Mouse (Mus musculus) thymus, adult 2 months (tissue): ENCODE results near the gene Itpr2. TPM values are rescaled to one million over a fixed set of nuclear protein-coding genes. Genes with fewer than 3 reads are reported as not detected.

Source experiments
- DNase-seq: peaks from one replicate; pipeline ENCODE4 v3.0.0; 2021
- H3K27ac ChIP-seq: fragments of 200-500 bp; 2 replicates; pipeline ENCODE4 v1.5.1; 2012; ENCODE audit warnings: low read length, control low read depth; ENCODE audit not compliant: control insufficient read depth, insufficient read depth
- H3K27me3 ChIP-seq: fragments of 200-500 bp; 2 replicates; pipeline ENCODE4 v1.6.1; 2012; ENCODE audit warnings: mild to moderate bottlenecking, low read length, moderate library complexity, mixed read lengths; ENCODE audit not compliant: control insufficient read depth, insufficient read depth
- H3K36me3 ChIP-seq: fragments of 200-500 bp; 2 replicates; pipeline ENCODE4 v1.6.1; 2012; ENCODE audit warnings: mild to moderate bottlenecking, low read length, moderate library complexity; ENCODE audit not compliant: control insufficient read depth, insufficient read depth
- H3K4me1 ChIP-seq: fragments of 200-500 bp; replicated peaks from 2 replicates; pipeline ENCODE4 v1.6.1; 2012; ENCODE audit warnings: low read length; ENCODE audit not compliant: control insufficient read depth, insufficient read depth
- H3K4me3 ChIP-seq: fragments of 200-500 bp; 2 replicates; pipeline ENCODE4 v1.5.1; 2012; ENCODE audit warnings: mild to moderate bottlenecking, low read length, control low read depth, moderate library complexity; ENCODE audit not compliant: control insufficient read depth, insufficient read depth
- CTCF ChIP-seq: fragments of 200-500 bp; IDR thresholded peaks from 2 replicates; pipeline ENCODE4 v1.5.1; 2012; ENCODE audit warnings: mild to moderate bottlenecking, control low read depth, low read length, moderate library complexity, borderline replicate concordance; ENCODE audit not compliant: control insufficient read depth, poor library complexity, insufficient read depth; ENCODE audit errors: extremely low read depth
- POLR2A ChIP-seq: fragments of 200-500 bp; IDR thresholded peaks from 2 replicates; pipeline ENCODE4 v1.6.1; 2012; ENCODE audit warnings: mild to moderate bottlenecking, low read length, control low read depth, moderate library complexity; ENCODE audit not compliant: control insufficient read depth, poor library complexity, insufficient read depth; ENCODE audit errors: extremely low read depth
- WGBS: fragments of 180-500 bp; shearing (Covaris S2); methylation state at CpG from one replicate; pipeline ENCODE4 v1.1.7; 2018; 5-methylcytosine and 5-hydroxymethylcytosine counted together
- polyA plus RNA-seq: library from polyadenylated mRNA; depleted of rRNA; stranded (reverse); fragments of >200 nt; gene quantifications from 2 replicates; pipeline ENCODE4 v1.2.3, GENCODE M21; 2012

The Itpr2 gene
- polyA plus RNA-seq, 1 experiment = 60.3 TPM

GRCm38 (mm10) chr6:146196701-146197100 is 305.3 kb downstream of the Itpr2 start:
- Histone ChIP-seq H3K36me3 (peaks cover 47% of the 10 kb centered on the region), H3K27ac (no peak overlapping the region), H3K4me3 (no peak overlapping the region), H3K4me1 (no peaks in the 10 kb centered on the region; the same call in 1 of the 2 replicates), H3K27me3 (no peaks in the 10 kb centered on the region)
- DNase-seq = no peak
- TF ChIP-seq CTCF (no peak), POLR2A (no peak)
- WGBS = 90% methylated on average over 1 of the region's 1 CpGs

GRCm38 (mm10) chr6:146195854-146196457 is 306.1 kb downstream of the Itpr2 start:
- H3K4me3 ChIP-seq = no peak overlapping the region
- no peaks in the 10 kb centered on the region for H3K27me3 ChIP-seq
- H3K4me1 ChIP-seq = no peaks in the 10 kb centered on the region; the same call in 1 of the 2 replicates
- no peak for DNase-seq
- peaks cover 51% of the 10 kb centered on the region for H3K36me3 ChIP-seq
- no peak overlapping the region for H3K27ac ChIP-seq
- 92% methylated on average over 7 of the region's 7 CpGs for WGBS
- no peak for TF ChIP-seq POLR2A
- TF ChIP-seq CTCF = no peak

- peaks cover 70% of the 10 kb centered on the region for H3K36me3 ChIP-seq
- no peaks in the 10 kb centered on the region; the same call in 1 of the 2 replicates for H3K4me1 ChIP-seq
- no peaks in the 10 kb centered on the region for H3K27me3 ChIP-seq
- no peak for TF ChIP-seq CTCF
- TF ChIP-seq POLR2A = no peak
- no peak for DNase-seq
- H3K4me3 ChIP-seq = no peak overlapping the region
- H3K27ac ChIP-seq = no peak overlapping the region
- WGBS = 26% methylated on average over 5 of the region's 5 CpGs
Measured at GRCm38 (mm10) chr6:146191931-146192330, 310.1 kb downstream of the Itpr2 start.

- H3K4me3 ChIP-seq = no peak overlapping the region
- DNase-seq = no peak
- no peak overlapping the region for H3K27ac ChIP-seq
- no peaks in the 10 kb centered on the region; the same call in 1 of the 2 replicates for H3K4me1 ChIP-seq
- WGBS = 93% methylated on average over 8 of the region's 8 CpGs
- peaks cover 76% of the 10 kb centered on the region for H3K36me3 ChIP-seq
- H3K27me3 ChIP-seq = no peaks in the 10 kb centered on the region
- TF ChIP-seq POLR2A (no peak), CTCF (no peak)
Measured at GRCm38 (mm10) chr6:146190006-146190405, 312.0 kb downstream of the Itpr2 start.

GRCm38 (mm10) chr6:146185532-146185931 is 316.5 kb downstream of the Itpr2 start:
- TF ChIP-seq POLR2A (no peak), CTCF (no peak)
- Histone ChIP-seq H3K27me3 (no peaks in the 10 kb centered on the region), H3K27ac (no peak overlapping the region), H3K4me1 (no peaks in the 10 kb centered on the region), H3K36me3 (peaks cover 71% of the 10 kb centered on the region), H3K4me3 (no peak overlapping the region)
- no peak for DNase-seq
- WGBS = 81% methylated on average over 2 of the region's 2 CpGs

GRCm38 (mm10) chr6:146184771-146185170 is 317.3 kb downstream of the Itpr2 start:
- Histone ChIP-seq H3K4me3 (no peak overlapping the region), H3K4me1 (no peaks in the 10 kb centered on the region), H3K27me3 (no peaks in the 10 kb centered on the region), H3K27ac (no peak overlapping the region), H3K36me3 (peaks cover 68% of the 10 kb centered on the region)
- DNase-seq = no peak
- 95% methylated on average over 9 of the region's 9 CpGs for WGBS
- TF ChIP-seq POLR2A (no peak), CTCF (no peak)
